Mouse (Mus musculus): ENCODE data around the gene Elp5. TPM values are rescaled to one million over a fixed set of nuclear protein-coding genes. Genes with fewer than 3 reads are reported as not detected.
A peak's percentile ranks its signal among the peaks of the same experiment; 100 is the strongest.
"Not testable (repeated sequence)": the region's sequence is repeated elsewhere in the genome, so short reads cannot be mapped to it uniquely, and the experiment has no call there.

The Elp5 gene
- total RNA-seq, 4 experiments from 2014 or later = 69.7 to 96.0 (median 77.7) TPM

DNA sequence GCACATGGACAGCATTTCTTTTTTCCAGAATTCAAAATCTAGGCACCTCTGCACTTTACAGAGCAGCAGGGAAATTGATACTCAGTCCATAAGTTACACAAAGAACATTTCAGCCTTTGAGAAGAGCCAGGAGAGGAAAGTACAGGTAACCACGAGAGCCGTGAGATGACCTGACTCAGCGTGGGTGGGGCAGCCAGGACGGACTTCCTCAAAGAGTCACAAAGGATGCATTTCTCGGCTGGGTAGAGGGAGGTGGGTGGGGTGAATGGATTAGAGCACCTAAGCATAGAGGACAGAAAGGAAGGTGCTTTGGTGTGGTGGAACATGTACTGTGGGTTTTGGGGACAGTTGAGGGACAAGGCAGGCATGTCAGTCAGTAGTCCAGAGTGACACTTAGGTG lies 20.5 kb downstream of the Elp5 start:
- no peak for DNase-seq (ENCODE audit: low spot score in 2 of 2)

GRCm38 (mm10) chr11:69960616-69961015 lies 21.7 kb downstream of the Elp5 start:
- DNase-seq (ENCODE audit: low spot score in 2 of 2) = no peak

- no peak for DNase-seq (ENCODE audit: low spot score in 2 of 2)
These were observed 26.1 kb downstream of the Elp5 start for GRCm38 (mm10) chr11:69956218-69956617.

DNA sequence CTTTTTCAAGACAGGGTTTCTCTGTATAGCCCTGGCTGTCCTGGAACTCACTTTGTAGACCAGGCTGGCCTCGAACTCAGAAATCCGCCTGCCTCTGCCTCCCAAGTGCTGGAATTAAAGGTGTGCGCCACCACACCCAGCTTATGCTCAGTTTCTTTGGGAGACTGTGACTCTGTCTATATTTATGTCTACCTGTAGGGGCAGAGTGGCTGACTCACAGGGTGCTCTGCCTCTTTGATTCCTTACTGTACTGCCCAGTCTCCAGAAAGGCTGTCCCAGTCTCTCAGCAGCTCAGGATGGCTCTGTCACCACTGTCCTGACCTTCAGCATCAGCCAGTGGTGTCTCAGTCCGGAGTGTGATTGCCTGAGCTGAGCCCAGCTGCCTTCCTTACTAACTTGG lies 26.7 kb downstream of the Elp5 start:
- DNase-seq (ENCODE audit: low spot score in 2 of 2) = not testable (repeated sequence)

DNA sequence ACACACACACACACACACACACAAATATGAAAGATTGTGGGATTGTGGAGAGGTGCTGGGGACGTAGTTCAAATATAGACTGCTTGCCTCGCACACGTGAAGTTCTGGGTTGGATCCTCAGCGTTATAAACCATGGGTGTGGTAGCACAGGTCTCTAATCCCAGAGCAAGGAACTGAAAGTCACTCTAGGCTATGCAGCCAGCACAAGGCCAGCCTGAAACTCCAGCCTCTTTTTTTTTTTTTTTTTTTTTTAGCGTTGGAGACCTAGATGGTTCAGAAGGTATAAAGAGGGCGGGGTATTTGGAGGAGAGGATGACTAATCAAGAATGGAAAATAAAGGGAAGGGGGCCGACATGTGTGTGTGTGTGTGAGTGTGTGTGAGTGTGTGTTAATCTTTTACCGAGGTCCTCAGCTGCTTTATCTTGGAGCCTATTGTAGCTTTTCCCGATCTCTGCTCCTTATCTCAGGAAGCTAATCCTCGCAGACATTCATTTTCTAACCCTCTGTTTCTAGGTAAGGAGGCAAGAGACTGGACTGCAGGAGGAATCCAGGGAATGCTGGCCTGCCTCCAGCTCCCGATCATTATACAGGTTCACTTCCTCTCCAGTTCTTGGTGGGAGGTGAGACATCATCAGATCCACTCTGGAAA lies 28.9 kb downstream of the Elp5 start:
- DNase-seq (ENCODE audit: low spot score in 2 of 2) = no peak

- no peak for DNase-seq (ENCODE audit: low spot score in 2 of 2)
These were observed 30.0 kb downstream of the Elp5 start for GRCm38 (mm10) chr11:69952274-69952673.

GRCm38 (mm10) chr11:69950807-69951459 lies 31.4 kb downstream of the Elp5 start:
- DNase-seq (ENCODE audit: low spot score in 2 of 2) = no peak

DNA sequence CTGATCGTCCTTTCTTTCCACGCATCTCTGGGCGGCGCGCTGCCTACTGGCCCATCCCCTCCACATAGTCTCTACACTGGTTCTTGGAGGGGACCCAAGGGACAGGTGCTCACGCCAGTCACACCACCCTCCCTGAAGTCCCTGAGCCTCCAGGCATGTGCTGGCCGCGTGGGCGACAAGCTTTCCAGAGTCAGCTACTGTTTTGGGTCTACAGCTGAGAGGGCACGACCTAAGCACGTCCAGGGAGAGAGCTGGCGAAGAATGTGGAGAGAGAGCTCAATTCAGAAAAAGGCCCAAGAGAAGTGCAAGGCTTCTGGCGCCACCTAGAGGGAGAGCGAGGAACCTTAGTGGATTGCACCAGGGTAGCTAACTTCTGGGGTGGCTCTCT lies 33.6 kb downstream of the Elp5 start:
- peak; percentile 42 to 76 for DNase-seq (ENCODE audit: low spot score in 2 of 2)

- DNase-seq (ENCODE audit: low spot score in 2 of 2) = peak; percentile 30 to 33
These were observed 34.1 kb downstream of the Elp5 start, which contains the start of gene Slc2a4 for GRCm38 (mm10) chr11:69948066-69948762. Gene Slc2a4 (minus strand): TSS chr11:69948188.

DNA sequence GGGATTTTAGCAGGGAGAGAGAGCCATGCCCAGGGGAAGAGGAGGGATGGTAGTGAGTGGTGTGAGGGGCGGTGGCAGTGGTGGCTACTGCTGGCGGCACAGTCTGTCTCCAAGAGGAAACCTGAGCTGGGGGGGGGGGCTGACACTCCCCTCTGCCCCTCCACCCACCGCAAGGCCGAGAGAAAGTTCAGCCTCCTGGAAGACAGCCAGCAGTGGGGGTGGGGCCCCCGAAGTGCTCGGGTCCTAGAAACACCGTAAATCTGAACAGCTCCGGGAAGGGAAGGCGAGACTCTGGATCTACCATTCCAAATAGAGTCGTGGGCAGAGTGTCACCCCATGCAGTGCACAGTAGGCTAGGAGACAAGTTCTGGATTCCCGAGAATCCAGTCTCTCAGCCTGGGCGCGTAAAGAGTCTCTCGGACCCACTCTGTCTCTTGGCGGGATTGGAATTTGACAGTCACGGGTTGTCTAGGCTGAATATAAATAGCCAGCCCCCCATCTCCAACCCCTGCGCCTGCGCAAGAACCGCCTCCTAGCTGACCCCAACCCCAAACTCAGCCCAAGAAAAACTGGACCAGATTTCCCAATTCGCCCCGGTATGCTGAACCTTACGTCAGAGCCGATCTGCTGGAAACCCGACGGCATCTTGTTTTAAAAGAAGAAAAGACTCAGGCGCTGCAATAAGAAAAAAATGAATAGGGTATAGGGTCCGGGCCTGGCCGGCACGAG lies 34.8 kb downstream of the Elp5 start:
- DNase-seq (ENCODE audit: low spot score in 2 of 2) = no peak

DNA sequence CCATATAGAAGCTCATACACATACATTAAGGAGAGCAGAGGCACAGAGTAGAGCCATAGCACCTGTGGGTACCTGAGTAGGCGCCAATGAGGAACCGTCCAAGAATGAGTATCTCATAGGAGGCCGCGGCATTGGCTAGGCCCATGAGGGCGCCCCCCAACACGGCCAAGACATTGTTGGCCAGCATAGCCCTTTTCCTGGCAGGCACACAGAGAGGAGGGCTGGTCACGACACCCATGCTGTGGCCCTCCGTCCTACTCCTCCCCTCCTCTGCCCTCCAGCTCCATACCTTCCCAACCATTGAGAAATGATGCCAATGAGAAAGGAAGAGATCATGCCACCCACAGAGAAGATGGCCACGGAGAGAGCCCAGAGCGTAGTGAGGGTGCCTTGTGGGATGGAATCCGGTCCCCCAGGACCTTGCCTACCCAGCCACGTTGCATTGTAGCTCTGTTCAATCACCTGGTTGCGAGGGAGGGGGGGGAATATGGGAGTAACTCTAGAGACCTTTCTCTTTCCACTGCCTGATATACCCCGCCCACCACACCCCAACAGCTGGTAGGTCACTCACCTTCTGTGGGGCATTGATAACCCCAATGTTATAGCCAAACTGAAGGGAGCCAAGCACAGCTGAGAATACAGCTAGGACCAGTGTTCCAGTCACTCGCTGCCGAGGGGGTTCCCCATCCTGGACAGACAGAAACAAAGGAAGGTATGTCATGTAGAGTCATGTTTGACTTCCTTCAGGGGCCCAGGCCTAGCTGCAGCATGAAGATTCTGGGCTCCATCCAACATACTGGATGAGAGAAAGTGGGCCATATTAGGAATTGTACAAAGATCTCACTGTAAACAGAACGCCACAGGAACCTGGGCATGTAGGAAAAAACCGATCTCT lies 36.1 kb downstream of the Elp5 start:
- DNase-seq (ENCODE audit: low spot score in 2 of 2) = no peak

GRCm38 (mm10) chr11:69945216-69945615 lies 37.1 kb downstream of the Elp5 start:
- no peak for DNase-seq (ENCODE audit: low spot score in 2 of 2)

- no peak for DNase-seq (ENCODE audit: low spot score in 2 of 2)
These were observed 41.4 kb downstream of the Elp5 start for GRCm38 (mm10) chr11:69940962-69941361.

DNA sequence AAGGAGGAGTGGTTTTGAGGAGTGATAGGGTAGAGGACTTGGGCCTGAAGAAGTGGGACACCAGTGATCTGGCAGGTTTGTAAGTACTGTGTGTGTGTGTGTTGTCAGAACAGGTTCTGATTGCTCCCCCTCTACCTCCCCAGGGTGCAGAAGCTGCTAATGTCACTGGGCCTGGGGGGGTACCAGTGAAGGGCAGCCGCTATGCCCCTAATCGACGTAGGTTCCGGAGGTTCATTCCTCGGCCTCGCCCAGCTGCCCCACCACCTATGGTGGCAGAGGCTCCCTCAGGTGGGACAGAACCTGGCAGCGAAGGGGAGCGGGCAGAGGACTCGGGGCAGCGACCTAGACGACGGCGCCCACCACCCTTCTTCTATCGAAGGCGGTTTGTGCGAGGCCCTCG lies 42.6 kb downstream of the Elp5 start:
- no peak for DNase-seq (ENCODE audit: low spot score in 2 of 2)

- no peak for DNase-seq (ENCODE audit: low spot score in 2 of 2)
These were observed 43.1 kb downstream of the Elp5 start for GRCm38 (mm10) chr11:69939181-69939580.

DNA sequence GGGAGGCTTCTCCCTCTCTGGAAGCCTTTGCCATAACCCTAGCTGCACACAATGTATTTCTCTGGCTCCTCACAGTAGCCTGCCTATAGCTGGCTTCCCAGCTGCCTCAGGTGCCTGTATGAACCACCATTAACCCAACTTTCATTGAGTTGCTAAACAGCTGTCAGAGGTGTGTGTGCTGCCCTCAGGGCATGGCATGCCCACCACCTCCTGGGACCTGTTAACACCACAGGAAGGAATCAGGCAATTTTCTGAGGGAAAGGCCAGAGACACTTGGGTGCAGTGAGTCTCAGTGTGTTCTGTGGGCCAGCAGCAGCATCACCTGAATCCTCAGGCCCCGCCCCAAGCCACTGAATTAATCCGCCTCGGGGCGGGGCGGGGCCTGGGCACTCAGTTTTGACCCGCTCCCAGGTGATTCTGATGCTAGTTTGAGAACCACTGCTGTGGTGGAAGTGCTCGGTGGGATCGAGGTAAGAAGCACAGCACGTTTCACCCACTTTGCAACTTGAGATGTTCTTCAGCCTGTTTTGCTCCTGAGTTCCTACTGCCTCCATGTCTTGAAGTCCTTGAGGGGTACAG lies 43.8 kb downstream of the Elp5 start:
- no peak for DNase-seq (ENCODE audit: low spot score in 2 of 2)

DNA sequence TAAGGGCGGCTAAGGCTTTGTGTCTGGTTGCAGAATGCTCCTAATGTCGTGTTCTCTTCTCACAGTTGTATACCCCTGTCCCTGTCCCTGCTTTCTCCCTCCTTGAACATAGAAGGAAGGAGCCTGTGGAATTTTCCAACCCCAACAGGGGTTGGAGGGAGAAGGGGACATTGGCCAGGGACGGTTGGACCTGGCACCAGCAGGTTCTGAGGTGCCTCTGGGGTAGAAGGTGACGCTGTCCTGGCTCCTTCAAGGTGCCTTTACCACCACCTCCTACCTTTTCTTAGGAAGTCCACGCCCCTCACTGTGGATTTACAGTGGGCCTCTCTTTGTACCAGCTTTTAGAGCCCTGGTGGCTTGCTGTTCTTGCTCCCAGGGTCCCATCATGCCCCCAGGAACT lies 44.5 kb downstream of the Elp5 start:
- no peak for DNase-seq (ENCODE audit: low spot score in 2 of 2)

DNA sequence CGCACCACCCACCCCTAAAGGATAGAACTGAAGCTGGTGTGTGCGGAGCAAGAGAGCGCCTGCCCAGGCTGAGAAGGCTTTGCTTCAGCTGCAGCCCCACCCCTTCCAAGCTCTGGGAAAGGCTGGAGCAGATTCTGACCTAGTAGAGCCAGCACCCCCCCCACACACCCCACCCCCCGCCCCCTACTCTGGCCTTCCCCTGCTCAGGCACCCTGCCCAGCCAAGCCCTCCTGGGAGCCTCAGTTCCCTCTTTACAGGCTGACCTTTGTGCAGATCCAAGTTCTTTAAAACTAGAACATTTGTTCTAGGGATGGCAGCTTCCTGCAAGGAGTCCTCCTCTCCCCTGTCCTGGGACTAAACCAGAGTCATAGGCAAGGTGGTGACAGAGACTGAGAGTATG lies 44.9 kb downstream of the Elp5 start:
- DNase-seq (ENCODE audit: low spot score in 2 of 2) = no peak

GRCm38 (mm10) chr11:69936714-69937347 lies 45.5 kb downstream of the Elp5 start:
- DNase-seq (ENCODE audit: low spot score in 2 of 2) = no peak

- DNase-seq (ENCODE audit: low spot score in 2 of 2) = no peak
These were observed 46.2 kb downstream of the Elp5 start for GRCm38 (mm10) chr11:69936156-69936555.
